Mouse (Mus musculus): ENCODE measurements around the gene Ncapd3. TPM values are rescaled to one million over a fixed set of nuclear protein-coding genes. Genes with fewer than 3 reads are reported as not detected.

Gene Ncapd3
- polyA plus RNA-seq, 1 experiment from 2014 or later = 33.7 TPM

GRCm38 (mm10) chr9:27058341-27058740, 28.4 kb downstream of the Ncapd3 start:
- Histone ChIP-seq H3K4me2 (replicated peaks) (no peak overlapping the region), H3K27ac (replicated peaks) (no peak overlapping the region), H3K9me3 (no peaks in the 10 kb centered on the region), H3K4me3 (no peak overlapping the region), H3K36me3 (peaks cover 89% of the 10 kb centered on the region), H3K9ac (replicated peaks) (no peak overlapping the region), H3K27me3 (no peaks in the 10 kb centered on the region), H3K4me1 (no peaks in the 10 kb centered on the region)
- no peak for ATAC-seq (ENCODE audit: low FRiP score, low read depth)
- WGBS = 96% methylated on average over 5 of the region's 5 CpGs

DNA sequence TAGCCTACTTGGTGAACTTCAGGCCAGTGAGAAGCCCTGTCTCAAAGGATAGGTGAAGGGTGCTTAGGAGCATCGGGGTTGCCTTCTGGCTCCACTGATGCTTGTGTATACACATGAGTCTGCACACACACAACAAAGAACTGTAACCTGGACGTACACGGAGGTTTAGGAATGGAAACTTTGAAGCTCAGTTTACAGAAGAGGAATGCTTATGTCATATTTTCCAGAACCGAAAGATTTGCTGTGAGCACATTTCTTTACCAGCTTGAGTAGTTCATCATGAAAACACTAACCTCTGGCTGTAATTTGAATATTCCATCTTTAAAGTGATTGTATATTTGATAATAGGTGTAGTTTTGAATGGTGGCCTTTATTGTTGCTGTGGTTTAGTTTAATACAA, 40.9 kb downstream of the Ncapd3 start:
- 95% methylated on average over 4 of the region's 4 CpGs for WGBS
- no peak overlapping the region for H3K4me3 ChIP-seq
- no peak for ATAC-seq (ENCODE audit: low FRiP score, low read depth)
- no peak overlapping the region for H3K9ac ChIP-seq (replicated peaks)
- no peak overlapping the region for H3K27ac ChIP-seq (replicated peaks)
- H3K4me1 ChIP-seq = no peaks in the 10 kb centered on the region
- H3K4me2 ChIP-seq (replicated peaks) = no peak overlapping the region
- H3K9me3 ChIP-seq = no peaks in the 10 kb centered on the region
- H3K27me3 ChIP-seq = no peaks in the 10 kb centered on the region
- peaks cover 86% of the 10 kb centered on the region for H3K36me3 ChIP-seq

DNA sequence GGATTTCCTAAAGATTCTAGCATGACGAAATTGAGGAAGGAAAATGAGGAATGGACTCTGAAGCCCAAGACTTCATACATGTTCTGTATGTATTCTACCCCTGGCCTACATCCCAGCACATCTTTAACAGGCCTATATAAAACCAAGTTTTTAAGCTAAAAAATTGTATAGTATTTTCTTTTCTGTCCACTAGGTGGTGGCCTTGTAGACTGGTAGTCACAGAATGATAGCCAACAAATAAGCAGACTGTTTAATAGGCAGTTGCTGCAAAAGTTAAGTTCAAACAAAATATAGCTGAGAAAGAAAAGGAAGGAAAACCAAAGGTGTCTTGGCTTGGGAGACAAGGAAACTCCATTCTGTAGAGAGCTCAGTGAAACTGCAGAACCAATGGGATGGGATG, 44.7 kb downstream of the Ncapd3 start:
- no peak overlapping the region for H3K9ac ChIP-seq (replicated peaks)
- no peaks in the 10 kb centered on the region for H3K27me3 ChIP-seq
- WGBS = 73% methylated on average over 1 of the region's 1 CpGs
- peaks cover 68% of the 10 kb centered on the region for H3K36me3 ChIP-seq
- no peak for ATAC-seq (ENCODE audit: low FRiP score, low read depth)
- H3K4me2 ChIP-seq (replicated peaks) = no peak overlapping the region
- no peaks in the 10 kb centered on the region for H3K9me3 ChIP-seq
- no peak overlapping the region for H3K27ac ChIP-seq (replicated peaks)
- no peak overlapping the region for H3K4me3 ChIP-seq
- no peaks in the 10 kb centered on the region for H3K4me1 ChIP-seq

DNA sequence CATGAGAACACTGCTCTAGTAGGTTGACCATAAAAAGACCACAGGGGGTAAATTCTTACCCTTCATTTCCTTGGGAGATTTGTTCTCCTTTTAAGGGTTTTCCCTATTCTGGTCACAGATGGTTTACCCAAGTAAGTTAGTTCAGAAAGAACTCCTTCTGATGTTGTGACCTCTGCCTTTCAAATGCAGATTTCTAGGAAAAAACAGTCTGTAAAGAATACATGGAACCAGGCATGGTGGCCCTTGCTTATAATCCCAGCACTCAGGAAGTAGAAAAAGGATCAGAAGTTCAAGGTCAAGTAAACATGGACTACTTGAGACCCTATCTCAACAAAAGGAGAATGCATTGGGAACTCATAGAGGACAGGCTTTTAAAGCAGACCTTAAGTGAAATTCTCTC, 45.8 kb downstream of the Ncapd3 start:
- Histone ChIP-seq H3K27me3 (no peaks in the 10 kb centered on the region), H3K4me1 (no peaks in the 10 kb centered on the region), H3K9ac (replicated peaks) (no peak overlapping the region), H3K4me2 (replicated peaks) (no peak overlapping the region), H3K4me3 (no peak overlapping the region), H3K9me3 (no peaks in the 10 kb centered on the region), H3K27ac (replicated peaks) (no peak overlapping the region), H3K36me3 (peaks cover 65% of the 10 kb centered on the region)
- no peak for ATAC-seq (ENCODE audit: low FRiP score, low read depth)

DNA sequence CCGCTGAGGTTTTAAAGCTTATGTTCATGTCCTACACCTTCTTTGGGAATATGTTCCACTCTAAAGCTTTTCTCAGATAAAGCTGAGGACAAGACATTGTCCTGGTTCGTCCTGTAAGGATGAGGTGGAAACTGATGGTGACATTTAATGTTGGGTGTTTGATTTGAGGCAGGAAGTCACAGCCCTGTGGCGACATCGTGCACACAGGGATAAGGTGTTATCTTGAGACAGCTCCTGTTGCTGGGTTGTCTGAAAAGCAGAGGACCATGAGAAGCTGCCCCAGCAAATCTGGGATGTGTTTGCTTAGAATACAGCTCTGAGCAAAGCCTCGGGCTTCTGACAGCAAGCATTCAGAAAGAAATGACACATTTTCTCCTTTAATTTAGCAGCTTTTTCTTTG, 56.3 kb downstream of the Ncapd3 start:
- ATAC-seq (ENCODE audit: low FRiP score, low read depth) = no peak
- 94% methylated on average over 5 of the region's 5 CpGs for WGBS
- Histone ChIP-seq H3K27ac (replicated peaks) (no peak overlapping the region), H3K4me3 (no peak overlapping the region), H3K9me3 (no peaks in the 10 kb centered on the region), H3K4me2 (replicated peaks) (no peak overlapping the region), H3K27me3 (no peaks in the 10 kb centered on the region), H3K36me3 (peaks cover 86% of the 10 kb centered on the region), H3K4me1 (no peaks in the 10 kb centered on the region), H3K9ac (replicated peaks) (no peak overlapping the region)

GRCm38 (mm10) chr9:27087402-27087801, 57.4 kb downstream of the Ncapd3 start:
- Histone ChIP-seq H3K9me3 (no peaks in the 10 kb centered on the region), H3K4me3 (no peak overlapping the region), H3K27me3 (no peaks in the 10 kb centered on the region), H3K36me3 (peaks cover 91% of the 10 kb centered on the region), H3K4me2 (replicated peaks) (no peak overlapping the region), H3K27ac (replicated peaks) (no peak overlapping the region), H3K4me1 (no peaks in the 10 kb centered on the region), H3K9ac (replicated peaks) (no peak overlapping the region)
- 94% methylated on average over 3 of the region's 3 CpGs for WGBS
- no peak for ATAC-seq (ENCODE audit: low FRiP score, low read depth)

DNA sequence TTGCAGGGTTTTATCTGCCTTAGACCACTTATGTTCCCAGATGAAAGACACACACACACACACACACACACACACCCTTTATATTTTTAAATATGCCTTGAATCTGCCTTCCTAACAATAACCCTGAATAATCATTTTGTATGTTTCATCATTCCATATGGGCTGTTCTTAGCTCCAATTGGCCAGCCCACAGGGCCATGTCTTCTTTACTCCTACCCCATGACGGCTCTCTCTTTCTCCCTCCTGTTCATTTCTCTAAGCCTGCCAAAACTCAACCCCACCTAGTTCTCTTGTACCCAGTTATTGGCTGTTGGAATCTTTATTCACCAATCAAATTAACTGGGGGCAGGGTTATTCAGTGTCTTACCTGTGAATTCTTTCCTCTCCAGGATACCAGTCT, 60.2 kb downstream of the Ncapd3 start:
- Histone ChIP-seq H3K4me3 (no peak overlapping the region), H3K27me3 (no peaks in the 10 kb centered on the region), H3K4me2 (replicated peaks) (no peak overlapping the region), H3K9me3 (no peaks in the 10 kb centered on the region), H3K4me1 (no peaks in the 10 kb centered on the region), H3K9ac (replicated peaks) (no peak overlapping the region), H3K27ac (replicated peaks) (no peak overlapping the region), H3K36me3 (peaks cover 92% of the 10 kb centered on the region)
- WGBS = 79% methylated on average over 1 of the region's 1 CpGs
- ATAC-seq (ENCODE audit: low FRiP score, low read depth) = no peak

- no peak for ATAC-seq (ENCODE audit: low FRiP score, low read depth)
- peaks cover 92% of the 10 kb centered on the region for H3K36me3 ChIP-seq
- no peaks in the 10 kb centered on the region for H3K9me3 ChIP-seq
- no peak overlapping the region for H3K9ac ChIP-seq (replicated peaks)
- no peak overlapping the region for H3K27ac ChIP-seq (replicated peaks)
- 92% methylated on average over 13 of the region's 13 CpGs for whole genome bisulfite sequencing
- H3K27me3 ChIP-seq = no peaks in the 10 kb centered on the region
- no peak overlapping the region for H3K4me2 ChIP-seq (replicated peaks)
- no peaks in the 10 kb centered on the region for H3K4me1 ChIP-seq
- H3K4me3 ChIP-seq = no peak overlapping the region
Measured at GRCm38 (mm10) chr9:27090801-27091775, 61.1 kb downstream of the Ncapd3 start.

DNA sequence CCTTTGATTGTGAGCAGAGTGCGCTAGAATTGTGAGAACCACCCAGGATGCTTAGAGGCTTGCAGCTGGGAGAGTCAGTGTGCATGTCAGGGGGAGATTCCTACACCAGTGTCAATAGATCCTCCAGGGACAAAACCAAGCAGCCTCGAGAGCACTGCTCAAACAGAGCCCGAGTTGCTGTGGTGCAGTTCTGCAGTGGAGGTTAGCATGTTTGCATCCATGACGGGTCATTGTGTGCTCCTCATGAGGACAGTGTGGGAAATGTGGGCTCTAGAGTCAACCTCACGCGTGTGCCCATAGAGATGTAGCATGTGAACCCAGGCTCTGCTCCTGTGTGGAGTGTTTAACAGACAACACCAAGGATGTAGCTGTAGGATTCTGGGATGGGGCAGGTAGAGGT, 62.9 kb downstream of the Ncapd3 start:
- no peak for ATAC-seq (ENCODE audit: low FRiP score, low read depth)
- peaks cover 89% of the 10 kb centered on the region for H3K36me3 ChIP-seq

GRCm38 (mm10) chr9:27098092-27098491, 68.1 kb downstream of the Ncapd3 start:
- Histone ChIP-seq H3K4me2 (replicated peaks) (no peak overlapping the region), H3K4me1 (no peaks in the 10 kb centered on the region), H3K9ac (replicated peaks) (no peak overlapping the region), H3K27me3 (no peaks in the 10 kb centered on the region), H3K9me3 (no peaks in the 10 kb centered on the region), H3K27ac (replicated peaks) (no peak overlapping the region), H3K4me3 (no peak overlapping the region), H3K36me3 (peaks cover 93% of the 10 kb centered on the region)
- 52% methylated on average over 4 of the region's 4 CpGs for WGBS
- no peak for ATAC-seq (ENCODE audit: low FRiP score, low read depth)

More for the DNA sequence above, 62.9 kb downstream of the Ncapd3 start:
- Histone ChIP-seq H3K9me3 (no peaks in the 10 kb centered on the region), H3K4me1 (no peaks in the 10 kb centered on the region), H3K27ac (replicated peaks) (no peak overlapping the region), H3K27me3 (no peaks in the 10 kb centered on the region), H3K9ac (replicated peaks) (no peak overlapping the region), H3K4me3 (no peak overlapping the region), H3K4me2 (replicated peaks) (no peak overlapping the region)
- WGBS = 91% methylated on average over 6 of the region's 6 CpGs

DNA sequence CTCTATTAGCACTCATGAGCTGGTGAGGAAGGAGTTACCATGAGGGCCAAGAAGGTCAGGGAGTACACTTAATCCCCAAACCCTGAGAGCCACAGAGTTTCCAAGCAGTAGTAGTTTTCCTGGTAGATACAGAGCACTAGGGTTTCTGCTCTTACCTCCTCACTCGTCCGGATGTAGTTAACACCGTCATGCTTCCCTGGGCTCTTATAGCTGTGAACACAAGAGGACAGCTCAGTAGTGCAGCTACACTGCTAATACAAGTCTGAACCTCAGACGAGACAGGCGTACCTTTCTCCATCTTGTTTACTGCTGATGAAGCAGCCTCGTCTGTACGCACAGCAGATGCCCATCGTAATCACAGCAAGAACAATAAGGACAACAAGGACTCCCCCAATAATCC, 68.6 kb downstream of the Ncapd3 start:
- ATAC-seq (ENCODE audit: low FRiP score, low read depth) = no peak
- Histone ChIP-seq H3K27me3 (no peaks in the 10 kb centered on the region), H3K4me1 (no peaks in the 10 kb centered on the region), H3K9me3 (no peaks in the 10 kb centered on the region), H3K36me3 (peaks cover 93% of the 10 kb centered on the region), H3K27ac (replicated peaks) (no peak overlapping the region), H3K9ac (replicated peaks) (no peak overlapping the region), H3K4me2 (replicated peaks) (no peak overlapping the region), H3K4me3 (no peak overlapping the region)
- WGBS = 85% methylated on average over 8 of the region's 8 CpGs

GRCm38 (mm10) chr9:27099474-27099873, 69.5 kb downstream of the Ncapd3 start:
- ATAC-seq (ENCODE audit: low FRiP score, low read depth) = no peak
- no peak overlapping the region for H3K9ac ChIP-seq (replicated peaks)
- no peak overlapping the region for H3K27ac ChIP-seq (replicated peaks)
- H3K4me1 ChIP-seq = no peaks in the 10 kb centered on the region
- H3K4me2 ChIP-seq (replicated peaks) = no peak overlapping the region
- H3K27me3 ChIP-seq = no peaks in the 10 kb centered on the region
- no peaks in the 10 kb centered on the region for H3K9me3 ChIP-seq
- peaks cover 94% of the 10 kb centered on the region for H3K36me3 ChIP-seq
- 91% methylated on average over 4 of the region's 4 CpGs for WGBS
- no peak overlapping the region for H3K4me3 ChIP-seq

- no peak overlapping the region for H3K4me3 ChIP-seq
- H3K27me3 ChIP-seq = no peaks in the 10 kb centered on the region
- H3K4me1 ChIP-seq = no peaks in the 10 kb centered on the region
- ATAC-seq (ENCODE audit: low FRiP score, low read depth) = no peak
- 94% methylated on average over 6 of the region's 6 CpGs for WGBS
- peaks cover 90% of the 10 kb centered on the region for H3K36me3 ChIP-seq
- no peak overlapping the region for H3K9ac ChIP-seq (replicated peaks)
- no peak overlapping the region for H3K4me2 ChIP-seq (replicated peaks)
- no peaks in the 10 kb centered on the region for H3K9me3 ChIP-seq
- no peak overlapping the region for H3K27ac ChIP-seq (replicated peaks)
Measured at GRCm38 (mm10) chr9:27101466-27101865, 71.5 kb downstream of the Ncapd3 start.

All from midbrain, embryonic 12.5 days (tissue).